Comparison of ENCODE assay signal across 29 mouse cellular contexts in genomic region chr5:99239677-99240076, GRCm38 (mm10).
DNase-seq lines count a peak whose midpoint lies in the region; ATAC-seq and TF ChIP-seq lines count a peak whose summit lies in the region.
"Had no signal": no experiment of that assay in that cellular context is flagged by ENCODE, and none has a peak within 500 bp of the region (broad histone marks: within the 10 kb centered on the region; RNA-seq: fewer than 3 reads in every experiment).

No protein-coding gene starts in this region.

- no peak for TF ChIP-seq EP300 in stomach, postnatal 0 days (optimal IDR thresholded peaks at IDR 0.05)

- no peaks in the 10 kb centered on the region for H3K9me3 ChIP-seq in liver, embryonic 11.5 days (ENCODE audit: control insufficient read depth, low read length)
- no peaks in the 10 kb centered on the region for H3K9me3 ChIP-seq in heart, embryonic 12.5 days (replicated peaks)
- no peaks in the 10 kb centered on the region for H3K9me3 ChIP-seq in heart, embryonic 15.5 days (replicated peaks)
- no peaks in the 10 kb centered on the region for H3K9me3 ChIP-seq in stomach, postnatal 0 days (ENCODE audit: control insufficient read depth, low read length)
- H3K9me3 ChIP-seq in intestine, embryonic 15.5 days = no peaks in the 10 kb centered on the region
- H3K9me3 ChIP-seq: embryonic facial prominence, embryonic 10.5 days; embryonic facial prominence, embryonic 15.5 days; forebrain, embryonic 12.5 days; hindbrain, embryonic 12.5 days; limb, embryonic 12.5 days; liver, embryonic 13.5 days had no signal

- no peak overlapping the region for H3K4me3 ChIP-seq in liver, adult 2 months (ENCODE audit: insufficient read depth, low read depth, low read length)
- H3K4me3 ChIP-seq in liver, embryonic 11.5 days (ENCODE audit: low read depth, low read length) = no peak overlapping the region
- no peak overlapping the region for H3K4me3 ChIP-seq in heart, embryonic 12.5 days
- no peak overlapping the region for H3K4me3 ChIP-seq in heart, embryonic 15.5 days
- no peak overlapping the region for H3K4me3 ChIP-seq in stomach, postnatal 0 days (ENCODE audit: low read depth, low read length)
- H3K4me3 ChIP-seq in intestine, embryonic 15.5 days (replicated peaks) = no peak overlapping the region
- H3K4me3 ChIP-seq: embryonic facial prominence, embryonic 10.5 days; embryonic facial prominence, embryonic 15.5 days; forebrain, embryonic 12.5 days; hindbrain, embryonic 12.5 days; left cerebral cortex, adult 2 months; limb, embryonic 12.5 days; liver, embryonic 13.5 days had no signal

- ATAC-seq in liver, embryonic 11.5 days (replicated peaks; ENCODE audit: low FRiP score) = no peak
- no peak for ATAC-seq in heart, embryonic 12.5 days (ENCODE audit: insufficient number of reproducible peaks, low FRiP score)
- ATAC-seq in heart, embryonic 15.5 days (replicated peaks; ENCODE audit: insufficient number of reproducible peaks, insufficient read depth, low FRiP score, low read depth) = peak; percentile 45; the same call in 1 of the 2 replicates
- ATAC-seq in stomach, postnatal 0 days (ENCODE audit: low FRiP score, low TSS enrichment) = no peak
- ATAC-seq in intestine, embryonic 15.5 days = no peak
- ATAC-seq: activated CD4-positive, CD25-positive, alpha-beta regulatory T cell, adult 4 months; forebrain, postnatal 0 days; intestine, postnatal 0 days; midbrain, embryonic 16.5 days had no signal

- 44% methylated on average over 9 of the region's 9 CpGs for WGBS in liver, adult 2 months
- WGBS in liver, embryonic 11.5 days = 83% methylated on average over 9 of the region's 9 CpGs
- WGBS in heart, embryonic 12.5 days = 58% methylated on average over 9 of the region's 9 CpGs
- WGBS in heart, embryonic 15.5 days = 41% methylated on average over 9 of the region's 9 CpGs
- WGBS in stomach, postnatal 0 days = 63% methylated on average over 9 of the region's 9 CpGs
- WGBS in intestine, embryonic 15.5 days = 91% methylated on average over 9 of the region's 9 CpGs

- H3K27ac ChIP-seq in liver, adult 2 months (replicated peaks; ENCODE audit: insufficient read depth, low read depth, low read length) = no peak overlapping the region
- H3K27ac ChIP-seq in liver, embryonic 11.5 days (ENCODE audit: low read depth, low read length) = no peak overlapping the region
- H3K27ac ChIP-seq in heart, embryonic 12.5 days (ENCODE audit: poor library complexity, severe bottlenecking) = peak overlapping the region; percentile 62
- H3K27ac ChIP-seq in heart, embryonic 15.5 days = peak overlapping the region; percentile 52
- no peak overlapping the region for H3K27ac ChIP-seq in stomach, postnatal 0 days (replicated peaks)
- no peak overlapping the region for H3K27ac ChIP-seq in intestine, embryonic 15.5 days
- H3K27ac ChIP-seq: embryonic facial prominence, embryonic 10.5 days; embryonic facial prominence, embryonic 15.5 days; forebrain, embryonic 12.5 days; hindbrain, embryonic 12.5 days; left cerebral cortex, adult 2 months; limb, embryonic 12.5 days; liver, embryonic 13.5 days had no signal

- H3K4me2 ChIP-seq in liver, embryonic 11.5 days = no peak overlapping the region
- no peak overlapping the region for H3K4me2 ChIP-seq in heart, embryonic 12.5 days
- H3K4me2 ChIP-seq in heart, embryonic 15.5 days = no peak overlapping the region
- no peak overlapping the region for H3K4me2 ChIP-seq in stomach, postnatal 0 days (replicated peaks; ENCODE audit: low read depth)
- H3K4me2 ChIP-seq in intestine, embryonic 15.5 days (replicated peaks) = no peak overlapping the region
- H3K4me2 ChIP-seq: embryonic facial prominence, embryonic 15.5 days; forebrain, embryonic 12.5 days; hindbrain, embryonic 12.5 days; limb, embryonic 12.5 days; liver, embryonic 13.5 days had no signal

- TF ChIP-seq POLR2A in liver, adult 2 months (IDR thresholded peaks at IDR 0.05; ENCODE audit: extremely low read depth, insufficient read depth, low read length) = no peak

- no peaks in the 10 kb centered on the region; the same call in 1 of the 2 replicates for H3K79me2 ChIP-seq in liver, adult 2 months (ENCODE audit: control insufficient read depth, insufficient read depth, low read length)

- no peak for TF ChIP-seq CTCF in liver, adult 2 months (IDR thresholded peaks at IDR 0.05; ENCODE audit: low read depth, low read length)
- no peak for TF ChIP-seq CTCF in stomach, postnatal 0 days (IDR thresholded peaks at IDR 0.05; ENCODE audit: low read depth)

- H3K4me1 ChIP-seq in liver, adult 2 months (ENCODE audit: control insufficient read depth, insufficient read depth, low read length) = peaks cover 13% of the 10 kb centered on the region
- H3K4me1 ChIP-seq in liver, embryonic 11.5 days (replicated peaks; ENCODE audit: control insufficient read depth, insufficient read depth, low read length) = no peaks in the 10 kb centered on the region
- peaks cover 49% of the 10 kb centered on the region for H3K4me1 ChIP-seq in heart, embryonic 12.5 days (replicated peaks)
- peaks cover 39% of the 10 kb centered on the region for H3K4me1 ChIP-seq in heart, embryonic 15.5 days (replicated peaks)
- no peaks in the 10 kb centered on the region; the same call in 1 of the 2 replicates for H3K4me1 ChIP-seq in stomach, postnatal 0 days (replicated peaks; ENCODE audit: control insufficient read depth, insufficient read depth)
- peaks cover 5% of the 10 kb centered on the region; the same call in 1 of the 2 replicates for H3K4me1 ChIP-seq in intestine, embryonic 15.5 days (replicated peaks)
- H3K4me1 ChIP-seq: embryonic facial prominence, embryonic 15.5 days; liver, embryonic 13.5 days had no signal

- H3K27me3 ChIP-seq in liver, adult 2 months (ENCODE audit: control insufficient read depth, insufficient read depth, low read length) = no peaks in the 10 kb centered on the region
- H3K27me3 ChIP-seq in liver, embryonic 11.5 days (replicated peaks; ENCODE audit: control insufficient read depth, insufficient read depth, low read length) = no peaks in the 10 kb centered on the region
- H3K27me3 ChIP-seq in heart, embryonic 12.5 days (replicated peaks) = no peaks in the 10 kb centered on the region
- H3K27me3 ChIP-seq in heart, embryonic 15.5 days = no peaks in the 10 kb centered on the region
- no peaks in the 10 kb centered on the region for H3K27me3 ChIP-seq in stomach, postnatal 0 days (ENCODE audit: control insufficient read depth, insufficient read depth, low read length)
- no peaks in the 10 kb centered on the region for H3K27me3 ChIP-seq in intestine, embryonic 15.5 days (replicated peaks)
- H3K27me3 ChIP-seq: CH12.LX; embryonic facial prominence, embryonic 15.5 days; forebrain, embryonic 12.5 days; hindbrain, embryonic 12.5 days; limb, embryonic 12.5 days; liver, embryonic 13.5 days had no signal

- peaks cover 27% of the 10 kb centered on the region for H3K36me3 ChIP-seq in liver, adult 2 months (ENCODE audit: control insufficient read depth, insufficient read depth, low read length)
- peaks cover 14% of the 10 kb centered on the region for H3K36me3 ChIP-seq in liver, embryonic 11.5 days (ENCODE audit: control insufficient read depth, insufficient read depth, low read length)
- peaks cover 90% of the 10 kb centered on the region for H3K36me3 ChIP-seq in heart, embryonic 12.5 days
- peaks cover 50% of the 10 kb centered on the region for H3K36me3 ChIP-seq in heart, embryonic 15.5 days
- 0 out of 2 replicates have a peak, but pooled peaks cover 3% of the 10 kb centered on the region for H3K36me3 ChIP-seq in stomach, postnatal 0 days (ENCODE audit: control insufficient read depth, insufficient read depth, low read length)
- 0 out of 2 replicates have a peak, but pooled peaks cover 2% of the 10 kb centered on the region for H3K36me3 ChIP-seq in intestine, embryonic 15.5 days
- H3K36me3 ChIP-seq: embryonic facial prominence, embryonic 15.5 days had no signal

- DNase-seq in liver, adult 2 months (ENCODE audit: extremely low read depth, low read depth, low spot score) = peak; percentile 80
- no peak for DNase-seq in liver, embryonic 11.5 days (ENCODE audit: low spot score)
- DNase-seq in stomach, postnatal 0 days (ENCODE audit: low spot score) = peak; percentile 29
- DNase-seq in gastrocnemius, adult 18-20 months (ENCODE audit: low spot score) = no peak
- DNase-seq: adrenal gland, adult 8-10 months; cerebellum, adult 2 months; cerebellum, postnatal 25 days; forebrain, postnatal 0 days; gastrocnemius, postnatal 10 days; kidney, postnatal 14 days; liver, embryonic 13.5 days; lung, adult 18-20 months; lung, postnatal 10 days; right cerebral cortex, postnatal 25 days; thymus, adult 18-20 months; thymus, postnatal 25 days had no signal

- H3K9ac ChIP-seq in liver, adult 2 months (ENCODE audit: low read depth, low read length) = no peak overlapping the region
- H3K9ac ChIP-seq in liver, embryonic 11.5 days (ENCODE audit: low read depth, low read length) = no peak overlapping the region
- no peak overlapping the region for H3K9ac ChIP-seq in heart, embryonic 12.5 days
- H3K9ac ChIP-seq in heart, embryonic 15.5 days = no peak overlapping the region
- no peak overlapping the region for H3K9ac ChIP-seq in stomach, postnatal 0 days (ENCODE audit: low read length)
- H3K9ac ChIP-seq in intestine, embryonic 15.5 days = no peak overlapping the region
- H3K9ac ChIP-seq: embryonic facial prominence, embryonic 15.5 days; forebrain, embryonic 12.5 days; forebrain, postnatal 0 days; hindbrain, embryonic 12.5 days; limb, embryonic 12.5 days; liver, embryonic 13.5 days had no signal

Comparison
In these comparisons a context has a peak if more than half of its experiments do, and no peak if none do; other contexts are left out.
1. DNase-seq: peak in liver, adult 2 months (single experiment) and stomach, postnatal 0 days (single experiment); none in liver, embryonic 11.5 days (single experiment) and gastrocnemius, adult 18-20 months (single experiment).
2. H3K27ac ChIP-seq: peak in heart, embryonic 12.5 days (single experiment) and heart, embryonic 15.5 days (single experiment); none in liver, adult 2 months (single experiment), liver, embryonic 11.5 days (single experiment), stomach, postnatal 0 days (single experiment) and intestine, embryonic 15.5 days (single experiment).